Mouse (Mus musculus) lung, postnatal 0 days (tissue): ENCODE measurements around the gene Mrps27.

ENCODE experiments used
- CTCF ChIP-seq: IDR thresholded peaks from 2 replicates; pipeline ENCODE4 v1.5.1; 2016; ENCODE audit warnings: antibody characterized with exemption, mild to moderate bottlenecking
- EP300 ChIP-seq: IDR thresholded peaks from 2 replicates; pipeline ENCODE4 v1.6.1; 2016; ENCODE audit warnings: antibody characterized with exemption, mild to moderate bottlenecking, control low read depth

DNA sequence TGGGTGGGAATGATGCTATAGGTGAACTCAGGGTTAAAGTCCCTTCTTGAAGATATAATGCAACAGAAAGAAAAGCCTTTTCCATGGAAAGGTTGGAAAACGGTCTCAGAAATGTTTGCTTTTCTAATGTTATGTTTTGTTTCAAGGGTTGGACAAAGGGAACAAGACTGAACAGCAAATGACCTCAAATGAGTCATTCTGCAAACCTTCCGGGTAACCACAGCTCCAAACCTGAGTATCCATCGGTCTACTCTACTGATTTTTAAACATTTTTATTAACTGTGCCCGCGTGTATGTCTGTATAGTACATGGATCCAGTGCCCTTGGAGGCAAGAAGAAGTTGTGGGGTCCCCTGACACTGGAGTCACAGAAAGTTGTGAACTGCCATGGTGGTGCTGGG, 94.8 kb downstream of the Mrps27 start:
- no peak for TF ChIP-seq CTCF
- no peak for TF ChIP-seq EP300
